Mouse (Mus musculus): ENCODE results near the gene Bricd5.

The Bricd5 gene

GRCm38 (mm10) chr17:24524734-24525133 lies 51.0 kb downstream of the Bricd5 start:
- no peak for DNase-seq (ENCODE audit: low read depth, low spot score)
